Mouse (Mus musculus): ENCODE results near the gene Chka.

The Chka gene

GRCm38 (mm10) chr19:3889096-3889495 lies 37.5 kb downstream of the Chka start:
- DNase-seq (ENCODE audit: low spot score in 2 of 2): no peak

- DNase-seq (ENCODE audit: low spot score in 2 of 2): no peak
These were observed 38.6 kb downstream of the Chka start for GRCm38 (mm10) chr19:3890181-3890580.

GRCm38 (mm10) chr19:3893545-3894116 lies 42.1 kb downstream of the Chka start:
- DNase-seq (ENCODE audit: low spot score in 2 of 2): no peak

GRCm38 (mm10) chr19:3894294-3894693 lies 42.7 kb downstream of the Chka start:
- DNase-seq (ENCODE audit: low spot score in 2 of 2): no peak

- no peak for DNase-seq (ENCODE audit: low spot score in 2 of 2)
These were observed 43.6 kb downstream of the Chka start for GRCm38 (mm10) chr19:3895171-3895631.

- DNase-seq (ENCODE audit: low spot score in 2 of 2): no peak
These were observed 44.6 kb downstream of the Chka start for GRCm38 (mm10) chr19:3896208-3896607.

GRCm38 (mm10) chr19:3897557-3897956 lies 46.0 kb downstream of the Chka start:
- DNase-seq (ENCODE audit: low spot score in 2 of 2): no peak

GRCm38 (mm10) chr19:3898952-3899351 lies 47.4 kb downstream of the Chka start:
- DNase-seq (ENCODE audit: low spot score in 2 of 2): no peak

- no peak for DNase-seq (ENCODE audit: low spot score in 2 of 2)
These were observed 48.0 kb downstream of the Chka start for GRCm38 (mm10) chr19:3899618-3900017.

GRCm38 (mm10) chr19:3902966-3903365 lies 51.4 kb downstream of the Chka start:
- DNase-seq (ENCODE audit: low spot score in 2 of 2): no peak

GRCm38 (mm10) chr19:3903648-3904362 lies 52.2 kb downstream of the Chka start:
- DNase-seq (ENCODE audit: low spot score in 2 of 2): no peak

GRCm38 (mm10) chr19:3904363-3904675 lies 52.7 kb downstream of the Chka start:
- no peak for DNase-seq (ENCODE audit: low spot score in 2 of 2)

GRCm38 (mm10) chr19:3905261-3905969 lies 53.8 kb downstream of the Chka start:
- DNase-seq (ENCODE audit: low spot score in 2 of 2): no peak

GRCm38 (mm10) chr19:3906326-3906725 lies 54.8 kb downstream of the Chka start:
- no peak for DNase-seq (ENCODE audit: low spot score in 2 of 2)

GRCm38 (mm10) chr19:3906795-3907786 lies 55.5 kb downstream of the Chka start, which contains the start of gene Tcirg1:
Gene Tcirg1, minus strand, starts transcription at chr19:3907133.
- DNase-seq (ENCODE audit: low spot score in 2 of 2): peak; percentile 80 to 82

- DNase-seq (ENCODE audit: low spot score in 2 of 2): no peak
These were observed 56.5 kb downstream of the Chka start for GRCm38 (mm10) chr19:3907876-3908660.

GRCm38 (mm10) chr19:3910206-3910605 lies 58.6 kb downstream of the Chka start:
- no peak for DNase-seq (ENCODE audit: low spot score in 2 of 2)

GRCm38 (mm10) chr19:3912337-3913204 lies 61.0 kb downstream of the Chka start, which contains the start of gene Ndufs8:
Gene Ndufs8, minus strand, starts transcription at chr19:3912774.
- DNase-seq (ENCODE audit: low spot score in 2 of 2): peak; percentile 86 to 89

GRCm38 (mm10) chr19:3913692-3914091 lies 62.1 kb downstream of the Chka start:
- no peak for DNase-seq (ENCODE audit: low spot score in 2 of 2)

GRCm38 (mm10) chr19:3914535-3914934 lies 63.0 kb downstream of the Chka start:
- no peak for DNase-seq (ENCODE audit: low spot score in 2 of 2)
